Mouse (Mus musculus): ENCODE data around the gene Gm36210. TPM values are rescaled to one million over a fixed set of nuclear protein-coding genes. Genes with fewer than 3 reads are reported as not detected.

Gm36210 gene
- not detected for polyA plus RNA-seq (2014; fragmentation: Illumina TruSeq; extraction: RNeasy Lipid Tissue Mini Kit (QIAGEN cat#74804); ENCODE audit: low read depth, low replicate concordance)

DNA sequence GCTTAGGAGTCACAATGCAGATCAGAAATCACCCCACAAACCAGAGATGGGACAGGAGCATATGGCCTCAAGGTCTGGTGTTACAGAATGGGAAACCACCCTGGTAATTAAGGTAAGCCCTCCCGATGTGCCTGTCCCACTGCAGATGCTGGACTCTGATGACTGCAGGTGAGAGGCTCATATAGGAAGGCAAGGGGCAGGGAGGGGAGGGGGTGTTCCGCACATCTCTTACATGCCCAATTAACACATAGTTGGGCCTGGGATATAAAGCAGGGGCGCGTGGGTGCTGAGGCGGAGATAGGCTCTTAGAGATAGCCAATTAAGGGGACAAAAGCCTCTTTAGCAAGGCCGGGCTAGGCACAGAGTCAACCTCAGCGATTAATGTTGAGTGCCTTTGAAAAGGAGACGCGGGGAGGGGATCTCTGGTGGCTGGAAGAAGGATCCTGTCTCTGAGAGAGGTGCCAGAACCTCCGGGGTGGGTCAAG, at the start of gene Gm36210:
Gm36210 (minus strand) TSS at position 51 of the 485 bp plus-strand sequence.

DNA sequence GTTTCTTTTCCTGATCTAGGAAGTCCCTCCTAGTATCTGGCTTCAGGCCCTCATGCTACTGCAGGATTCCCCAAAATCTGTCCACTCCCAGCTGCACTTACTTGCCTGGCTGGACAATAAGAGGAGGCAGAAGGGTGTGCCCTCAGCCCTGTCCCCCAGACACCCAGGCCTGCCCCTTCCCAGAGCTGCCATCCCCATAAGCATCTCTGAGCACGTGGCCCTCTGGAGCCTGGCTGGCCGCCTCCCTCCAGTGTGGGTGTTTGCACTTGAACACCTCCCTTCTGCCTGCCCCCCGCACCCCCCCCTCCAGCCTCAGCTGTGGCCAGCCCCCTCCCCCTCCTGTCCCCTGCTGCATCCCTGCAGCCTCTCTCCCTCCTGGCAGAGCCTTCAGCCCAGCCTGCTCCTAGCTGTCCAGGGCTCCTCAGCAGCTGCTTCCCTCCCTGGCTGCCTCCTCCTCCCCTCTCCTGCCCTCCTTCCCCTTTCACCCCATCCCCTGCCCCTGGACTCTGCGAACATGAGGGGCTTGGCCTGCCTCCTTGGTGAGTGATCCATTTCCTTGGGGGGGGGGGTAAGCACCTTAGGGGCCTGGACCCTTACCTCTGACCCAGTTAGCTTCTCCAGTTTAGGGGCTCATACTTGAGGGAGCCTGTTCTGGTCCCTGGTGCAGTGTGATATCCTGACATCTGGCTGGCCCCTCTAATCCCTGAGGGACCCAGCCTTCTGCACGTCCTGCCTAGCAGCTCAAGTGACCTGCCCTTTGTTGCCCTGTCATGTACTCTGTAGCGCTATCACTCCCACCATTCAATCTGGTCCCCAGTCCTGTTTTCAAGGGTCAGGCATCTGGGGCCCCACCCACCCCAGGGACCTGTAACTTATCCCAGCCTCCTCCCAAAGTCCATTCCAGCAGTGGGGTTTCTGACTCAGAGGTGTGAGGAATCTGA, 19.4 kb upstream of the Gm36210 start, which contains the start of gene Ssc5d:
Ssc5d (plus strand) TSS at position 345 of the 941 bp plus-strand sequence.

DNA sequence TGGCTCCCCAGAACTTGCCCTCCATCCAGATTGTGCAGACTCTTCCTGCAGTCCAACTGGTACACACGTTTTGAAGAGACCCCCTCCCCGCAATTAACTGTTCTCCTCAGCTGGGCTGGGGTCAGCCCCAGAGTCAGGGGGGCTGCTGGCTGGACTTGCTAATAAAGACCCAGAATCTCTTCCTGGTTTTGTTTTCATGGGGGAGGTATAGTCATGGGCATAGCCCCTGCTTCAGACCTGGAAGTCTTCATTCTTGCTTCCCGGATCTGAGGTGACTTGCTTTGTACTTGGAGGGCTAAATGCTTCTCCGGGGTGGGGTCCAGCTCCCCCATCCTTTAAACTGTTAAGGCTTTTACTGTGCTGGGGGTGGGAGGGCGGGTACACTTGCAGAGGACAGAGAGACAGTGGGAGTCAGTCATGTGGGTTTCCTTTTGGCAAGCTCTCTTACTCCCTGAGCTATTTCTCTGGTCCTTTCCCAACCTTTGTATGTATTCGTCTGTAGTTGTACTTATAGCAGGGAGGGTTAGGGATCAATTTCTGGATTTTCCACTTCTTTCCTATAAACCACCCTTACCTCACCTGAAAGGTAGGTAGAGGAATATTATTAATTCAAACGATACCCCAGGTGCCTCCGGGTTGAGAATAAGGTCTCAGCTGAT, 15.6 kb upstream of the Gm36210 start, which contains the start of gene Nat14:
Nat14 (plus strand) TSS at position 205 of the 659 bp plus-strand sequence.

DNA sequence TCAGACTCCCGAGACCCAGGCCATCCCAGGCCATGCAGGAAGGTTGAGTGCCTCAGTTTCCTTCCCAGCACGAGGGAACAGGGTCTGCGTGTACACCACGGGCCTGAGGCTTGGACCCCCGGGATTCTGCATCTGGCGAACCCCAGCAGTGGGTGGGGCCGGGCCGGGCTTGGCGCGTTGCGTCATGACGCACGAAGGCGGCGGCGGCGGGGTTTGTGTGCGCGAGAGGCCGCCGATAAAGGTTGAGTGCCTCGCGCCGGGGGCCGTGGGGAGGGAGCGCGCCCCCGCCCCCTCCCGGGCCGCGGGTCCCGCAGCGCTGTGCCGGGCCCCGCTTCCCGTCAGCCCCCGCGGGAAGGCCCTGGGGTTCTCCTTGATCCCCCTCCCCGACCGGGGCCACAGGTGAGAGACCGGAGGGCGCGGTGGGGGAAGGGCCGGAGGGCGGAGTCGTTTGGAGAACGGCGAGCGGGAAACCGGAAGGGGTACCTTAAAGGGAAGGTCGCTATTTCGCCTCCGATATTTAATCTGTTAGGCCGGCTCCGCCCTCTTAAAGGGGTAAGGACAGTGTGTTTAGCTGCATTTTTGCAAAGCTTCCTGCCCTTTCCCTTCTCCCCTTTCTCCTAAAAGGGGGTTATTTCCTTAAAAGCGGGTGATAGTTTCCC, 8.8 kb upstream of the Gm36210 start, which contains the start of gene Zfp628:
Zfp628 (plus strand) TSS at position 211 of the 659 bp plus-strand sequence.

DNA sequence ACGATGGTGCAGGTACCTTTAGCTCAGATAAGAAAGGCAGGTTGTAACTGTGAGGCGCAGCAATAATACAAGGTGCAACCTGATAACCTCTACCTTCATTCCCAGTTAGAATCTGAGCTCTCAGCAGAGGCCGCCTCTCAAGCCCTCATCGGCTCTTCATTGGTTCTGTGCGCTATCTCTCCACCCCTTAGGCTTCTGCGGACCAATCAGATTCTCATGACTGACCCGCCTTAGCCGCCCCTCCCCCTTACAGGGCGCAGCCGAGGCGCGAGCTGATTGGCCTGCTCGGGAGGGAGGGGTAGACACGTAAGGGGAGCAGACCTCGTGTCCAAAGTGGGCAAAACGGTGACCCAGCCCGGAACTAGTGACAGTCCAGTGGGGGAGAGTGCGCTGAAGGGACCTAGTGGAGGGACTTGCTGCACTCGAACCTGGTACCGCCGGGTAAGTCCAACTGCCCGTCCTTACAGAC, 29.5 kb downstream of the Gm36210 start, which contains the start of gene Isoc2a:
Isoc2a (plus strand) TSS at position 401 of the 469 bp plus-strand sequence.

DNA sequence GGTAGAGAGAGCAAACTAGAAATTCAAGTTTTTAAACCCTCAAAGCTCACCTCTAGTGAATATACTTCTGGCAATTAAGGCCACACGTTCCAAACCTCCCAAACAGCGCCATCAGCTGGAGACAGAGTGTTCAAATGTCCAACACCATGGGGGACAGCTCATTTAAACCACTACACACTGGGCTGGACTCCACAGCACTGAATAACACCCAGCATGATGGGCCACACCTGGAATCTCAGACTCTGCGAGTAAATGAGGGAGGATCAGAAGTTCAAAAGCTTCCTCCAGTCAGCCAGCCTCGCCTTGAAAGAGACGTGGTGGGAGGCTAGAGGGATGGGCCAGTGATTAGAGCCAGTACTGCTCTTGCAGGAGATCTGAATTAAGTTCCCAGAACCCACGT, 36.2 kb downstream of the Gm36210 start, which contains the start of gene Isoc2b:
Isoc2b (minus strand) TSS at position 126 of the 400 bp plus-strand sequence.

Other genes with a start within 250 kb of the Gm36210 start
- 72.5 TPM for gene Ppp6r1, start 247.5 kb downstream of the Gm36210 start, polyA plus RNA-seq (2014; fragmentation: Illumina TruSeq; extraction: RNeasy Lipid Tissue Mini Kit (QIAGEN cat#74804); ENCODE audit: low read depth, low replicate concordance)
- gene Hspbp1, start 221.4 kb downstream of the Gm36210 start, polyA plus RNA-seq (2014; fragmentation: Illumina TruSeq; extraction: RNeasy Lipid Tissue Mini Kit (QIAGEN cat#74804); ENCODE audit: low read depth, low replicate concordance): 25.7 TPM
- 3.5 TPM for gene Brsk1, start 215.9 kb downstream of the Gm36210 start, polyA plus RNA-seq (2014; fragmentation: Illumina TruSeq; extraction: RNeasy Lipid Tissue Mini Kit (QIAGEN cat#74804); ENCODE audit: low read depth, low replicate concordance)
- gene Tmem150b, start 181.3 kb downstream of the Gm36210 start, polyA plus RNA-seq (2014; fragmentation: Illumina TruSeq; extraction: RNeasy Lipid Tissue Mini Kit (QIAGEN cat#74804); ENCODE audit: low read depth, low replicate concordance): 0.60 TPM
- 49.2 TPM for gene Kmt5c, start 166.4 kb downstream of the Gm36210 start, polyA plus RNA-seq (2014; fragmentation: Illumina TruSeq; extraction: RNeasy Lipid Tissue Mini Kit (QIAGEN cat#74804); ENCODE audit: low read depth, low replicate concordance)
- 28.9 TPM for gene Cox6b2, start 153.4 kb downstream of the Gm36210 start, polyA plus RNA-seq (2014; fragmentation: Illumina TruSeq; extraction: RNeasy Lipid Tissue Mini Kit (QIAGEN cat#74804); ENCODE audit: low read depth, low replicate concordance)
- gene Fam71e2, start 135.2 kb downstream of the Gm36210 start, polyA plus RNA-seq (2014; fragmentation: Illumina TruSeq; extraction: RNeasy Lipid Tissue Mini Kit (QIAGEN cat#74804); ENCODE audit: low read depth, low replicate concordance): 3.3 TPM
- 0.32 TPM for gene Il11, start 123.7 kb downstream of the Gm36210 start, polyA plus RNA-seq (2014; fragmentation: Illumina TruSeq; extraction: RNeasy Lipid Tissue Mini Kit (QIAGEN cat#74804); ENCODE audit: low read depth, low replicate concordance)
- gene Tmem190, start 123.6 kb downstream of the Gm36210 start, polyA plus RNA-seq (2014; fragmentation: Illumina TruSeq; extraction: RNeasy Lipid Tissue Mini Kit (QIAGEN cat#74804); ENCODE audit: low read depth, low replicate concordance): 2.2 TPM
- 6.7 TPM for gene Tmem238, start 116.9 kb downstream of the Gm36210 start, polyA plus RNA-seq (2014; fragmentation: Illumina TruSeq; extraction: RNeasy Lipid Tissue Mini Kit (QIAGEN cat#74804); ENCODE audit: low read depth, low replicate concordance)
- gene Rpl28, start 113.6 kb downstream of the Gm36210 start, polyA plus RNA-seq (2014; fragmentation: Illumina TruSeq; extraction: RNeasy Lipid Tissue Mini Kit (QIAGEN cat#74804); ENCODE audit: low read depth, low replicate concordance): 632 TPM
- gene Ube2s, start 93.9 kb downstream of the Gm36210 start, polyA plus RNA-seq (2014; fragmentation: Illumina TruSeq; extraction: RNeasy Lipid Tissue Mini Kit (QIAGEN cat#74804); ENCODE audit: low read depth, low replicate concordance): 108 TPM
- gene Shisa7, start 61.8 kb downstream of the Gm36210 start, polyA plus RNA-seq (2014; fragmentation: Illumina TruSeq; extraction: RNeasy Lipid Tissue Mini Kit (QIAGEN cat#74804); ENCODE audit: low read depth, low replicate concordance): 1.9 TPM
- gene Isoc2b, start 36.3 kb downstream of the Gm36210 start, polyA plus RNA-seq (2014; fragmentation: Illumina TruSeq; extraction: RNeasy Lipid Tissue Mini Kit (QIAGEN cat#74804); ENCODE audit: low read depth, low replicate concordance): 29.3 TPM
- gene Isoc2a, start 29.4 kb downstream of the Gm36210 start, polyA plus RNA-seq (2014; fragmentation: Illumina TruSeq; extraction: RNeasy Lipid Tissue Mini Kit (QIAGEN cat#74804); ENCODE audit: low read depth, low replicate concordance): 35.3 TPM
- gene Zfp628, start 8.7 kb upstream of the Gm36210 start, polyA plus RNA-seq (2014; fragmentation: Illumina TruSeq; extraction: RNeasy Lipid Tissue Mini Kit (QIAGEN cat#74804); ENCODE audit: low read depth, low replicate concordance): 6.5 TPM
- 5.1 TPM for gene Nat14, start 15.5 kb upstream of the Gm36210 start, polyA plus RNA-seq (2014; fragmentation: Illumina TruSeq; extraction: RNeasy Lipid Tissue Mini Kit (QIAGEN cat#74804); ENCODE audit: low read depth, low replicate concordance)
- 12.2 TPM for gene Ssc5d, start 19.3 kb upstream of the Gm36210 start, polyA plus RNA-seq (2014; fragmentation: Illumina TruSeq; extraction: RNeasy Lipid Tissue Mini Kit (QIAGEN cat#74804); ENCODE audit: low read depth, low replicate concordance)
- gene Sbk2, start 57.9 kb upstream of the Gm36210 start, polyA plus RNA-seq (2014; fragmentation: Illumina TruSeq; extraction: RNeasy Lipid Tissue Mini Kit (QIAGEN cat#74804); ENCODE audit: low read depth, low replicate concordance): 1.8 TPM
- 0.24 TPM for gene Sbk3, start 64.7 kb upstream of the Gm36210 start, polyA plus RNA-seq (2014; fragmentation: Illumina TruSeq; extraction: RNeasy Lipid Tissue Mini Kit (QIAGEN cat#74804); ENCODE audit: low read depth, low replicate concordance)
- 31.4 TPM for gene Zfp579, start 89.6 kb upstream of the Gm36210 start, polyA plus RNA-seq (2014; fragmentation: Illumina TruSeq; extraction: RNeasy Lipid Tissue Mini Kit (QIAGEN cat#74804); ENCODE audit: low read depth, low replicate concordance)
- gene Zfp524, start 107.9 kb upstream of the Gm36210 start, polyA plus RNA-seq (2014; fragmentation: Illumina TruSeq; extraction: RNeasy Lipid Tissue Mini Kit (QIAGEN cat#74804); ENCODE audit: low read depth, low replicate concordance): 17.1 TPM
- gene Fiz1, start 108.2 kb upstream of the Gm36210 start, polyA plus RNA-seq (2014; fragmentation: Illumina TruSeq; extraction: RNeasy Lipid Tissue Mini Kit (QIAGEN cat#74804); ENCODE audit: low read depth, low replicate concordance): 19.0 TPM
- not detected for gene Gm44973, start 109.0 kb upstream of the Gm36210 start, polyA plus RNA-seq (2014; fragmentation: Illumina TruSeq; extraction: RNeasy Lipid Tissue Mini Kit (QIAGEN cat#74804); ENCODE audit: low read depth, low replicate concordance)
- 20.8 TPM for gene Zfp865, start 113.9 kb upstream of the Gm36210 start, polyA plus RNA-seq (2014; fragmentation: Illumina TruSeq; extraction: RNeasy Lipid Tissue Mini Kit (QIAGEN cat#74804); ENCODE audit: low read depth, low replicate concordance)
- gene Ccdc106, start 114.0 kb upstream of the Gm36210 start, polyA plus RNA-seq (2014; fragmentation: Illumina TruSeq; extraction: RNeasy Lipid Tissue Mini Kit (QIAGEN cat#74804); ENCODE audit: low read depth, low replicate concordance): 3.0 TPM
- not detected for gene 4632433K11Rik, start 127.6 kb upstream of the Gm36210 start, polyA plus RNA-seq (2014; fragmentation: Illumina TruSeq; extraction: RNeasy Lipid Tissue Mini Kit (QIAGEN cat#74804); ENCODE audit: low read depth, low replicate concordance)
- 6.3 TPM for gene Zfp784, start 131.9 kb upstream of the Gm36210 start, polyA plus RNA-seq (2014; fragmentation: Illumina TruSeq; extraction: RNeasy Lipid Tissue Mini Kit (QIAGEN cat#74804); ENCODE audit: low read depth, low replicate concordance)
- gene Zfp580, start 145.0 kb upstream of the Gm36210 start, polyA plus RNA-seq (2014; fragmentation: Illumina TruSeq; extraction: RNeasy Lipid Tissue Mini Kit (QIAGEN cat#74804); ENCODE audit: low read depth, low replicate concordance): 6.7 TPM
- 152 TPM for gene U2af2, start 155.6 kb upstream of the Gm36210 start, polyA plus RNA-seq (2014; fragmentation: Illumina TruSeq; extraction: RNeasy Lipid Tissue Mini Kit (QIAGEN cat#74804); ENCODE audit: low read depth, low replicate concordance)
- 106 TPM for gene Epn1, start 173.7 kb upstream of the Gm36210 start, polyA plus RNA-seq (2014; fragmentation: Illumina TruSeq; extraction: RNeasy Lipid Tissue Mini Kit (QIAGEN cat#74804); ENCODE audit: low read depth, low replicate concordance)
- not detected for gene Rfpl4, start 210.4 kb upstream of the Gm36210 start, polyA plus RNA-seq (2014; fragmentation: Illumina TruSeq; extraction: RNeasy Lipid Tissue Mini Kit (QIAGEN cat#74804); ENCODE audit: low read depth, low replicate concordance)
- 5.3 TPM for gene Rasl2-9, start 219.4 kb upstream of the Gm36210 start, polyA plus RNA-seq (2014; fragmentation: Illumina TruSeq; extraction: RNeasy Lipid Tissue Mini Kit (QIAGEN cat#74804); ENCODE audit: low read depth, low replicate concordance)
- not detected for gene Vmn1r55, start 243.2 kb upstream of the Gm36210 start, polyA plus RNA-seq (2014; fragmentation: Illumina TruSeq; extraction: RNeasy Lipid Tissue Mini Kit (QIAGEN cat#74804); ENCODE audit: low read depth, low replicate concordance)